Mouse (Mus musculus): ENCODE data around the gene Ccdc3.

DNA sequence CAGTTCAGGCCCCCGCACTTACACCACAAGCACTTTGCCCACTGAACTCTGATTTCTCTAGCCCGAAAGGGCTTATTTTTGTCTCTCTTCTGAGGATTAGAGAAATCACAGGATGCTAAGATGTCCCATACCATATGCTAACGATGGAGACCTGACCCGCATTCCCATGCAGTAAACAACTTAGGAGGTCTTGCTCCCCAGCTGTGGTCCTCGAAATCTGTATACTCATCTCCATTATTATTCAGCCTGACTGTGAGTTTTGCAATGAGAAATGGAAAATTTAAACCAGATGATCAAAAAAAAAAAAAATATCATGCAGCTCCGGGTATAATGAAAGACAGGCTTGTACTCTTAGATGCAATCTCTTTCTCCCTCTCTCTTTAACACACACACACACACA is 38.4 kb upstream of the Ccdc3 start:
- TF ChIP-seq GATA1 (IDR thresholded peaks at IDR 0.05; ENCODE audit: borderline replicate concordance, low read length) (no peak), FLI1 (IDR thresholded peaks at IDR 0.05; ENCODE audit: low read length) (no peak)
